Mouse (Mus musculus) retina, embryonic 14.5 days (tissue): Measurements from ENCODE around the gene Dgkg.

Experiments used
- DNase-seq: peaks from one replicate; pipeline ENCODE4 v3.0.0-alpha.2; 2015; ENCODE audit warnings: low spot score

Dgkg gene

GRCm38 (mm10) chr16:22645256-22645655 is 11.8 kb downstream of the Dgkg start:
- DNase-seq, result no peak

- DNase-seq, result no peak
These were observed 13.6 kb downstream of the Dgkg start for GRCm38 (mm10) chr16:22643460-22643859.

- no peak for DNase-seq
These were observed 14.1 kb downstream of the Dgkg start for GRCm38 (mm10) chr16:22642953-22643352.

GRCm38 (mm10) chr16:22642054-22642453 is 15.0 kb downstream of the Dgkg start:
- DNase-seq, result no peak

GRCm38 (mm10) chr16:22641588-22641987 is 15.4 kb downstream of the Dgkg start:
- no peak for DNase-seq

- DNase-seq, result no peak
These were observed 19.7 kb downstream of the Dgkg start for GRCm38 (mm10) chr16:22637311-22637710.

- DNase-seq, result peak; percentile 13
These were observed 21.3 kb downstream of the Dgkg start for GRCm38 (mm10) chr16:22635706-22636105.

GRCm38 (mm10) chr16:22633063-22633462 is 24.0 kb downstream of the Dgkg start:
- no peak for DNase-seq

- no peak for DNase-seq
These were observed 26.7 kb downstream of the Dgkg start for GRCm38 (mm10) chr16:22630351-22630750.

GRCm38 (mm10) chr16:22629900-22630299 is 27.1 kb downstream of the Dgkg start:
- no peak for DNase-seq

- no peak for DNase-seq
These were observed 31.0 kb downstream of the Dgkg start for GRCm38 (mm10) chr16:22625987-22626386.

GRCm38 (mm10) chr16:22625412-22625811 is 31.6 kb downstream of the Dgkg start:
- no peak for DNase-seq

GRCm38 (mm10) chr16:22622286-22622685 is 34.7 kb downstream of the Dgkg start:
- DNase-seq, result no peak

- DNase-seq, result no peak
These were observed 35.6 kb downstream of the Dgkg start for GRCm38 (mm10) chr16:22621299-22621920.

- no peak for DNase-seq
These were observed 38.5 kb downstream of the Dgkg start for GRCm38 (mm10) chr16:22618424-22619056.

GRCm38 (mm10) chr16:22615805-22616204 is 41.2 kb downstream of the Dgkg start:
- DNase-seq, result no peak

GRCm38 (mm10) chr16:22613186-22614073 is 43.6 kb downstream of the Dgkg start:
- no peak for DNase-seq

- DNase-seq, result no peak
These were observed 49.0 kb downstream of the Dgkg start for GRCm38 (mm10) chr16:22608046-22608445.

GRCm38 (mm10) chr16:22606989-22607388 is 50.0 kb downstream of the Dgkg start:
- DNase-seq, result no peak

GRCm38 (mm10) chr16:22602399-22602798 is 54.6 kb downstream of the Dgkg start:
- DNase-seq, result no peak

- no peak for DNase-seq
These were observed 55.3 kb downstream of the Dgkg start for GRCm38 (mm10) chr16:22601756-22602155.

GRCm38 (mm10) chr16:22600108-22600699 is 56.8 kb downstream of the Dgkg start:
- DNase-seq, result no peak

- DNase-seq, result no peak
These were observed 58.3 kb downstream of the Dgkg start for GRCm38 (mm10) chr16:22598741-22599140.
